Mouse (Mus musculus) ES-E14 (cell line): ENCODE results near the gene Parp4. TPM values are rescaled to one million over a fixed set of nuclear protein-coding genes. Genes with fewer than 3 reads are reported as not detected.

Experiments used
- DNase-seq: peaks from one replicate; pipeline ENCODE4 v3.0.0-alpha.2; 2013; ENCODE audit warnings: low read depth, low spot score
- H3K27ac ChIP-seq: 2 replicates; pipeline ENCODE4 v1.5.1; 2012; ENCODE audit warnings: low read depth, mild to moderate bottlenecking, low read length, moderate library complexity, mixed read lengths; ENCODE audit not compliant: poor library complexity, insufficient read depth, severe bottlenecking
- H3K36me3 ChIP-seq: 2 replicates; pipeline ENCODE4 v1.6.1; 2012; ENCODE audit warnings: mild to moderate bottlenecking, low read length, moderate library complexity, mixed read lengths; ENCODE audit not compliant: control insufficient read depth, poor library complexity, insufficient read depth, severe bottlenecking
- H3K4me1 ChIP-seq, 2 experiments: fragments of 150-350 bp in 1 of 2; sonication (generic) in 1 of 2; 2 replicates each; pipeline ENCODE4 v1.6.1; 2012; ENCODE audit warnings: low read length in 2 of 2, mild to moderate bottlenecking in 1 of 2, mixed read lengths in 1 of 2; ENCODE audit not compliant: control insufficient read depth in 2 of 2, insufficient read depth in 2 of 2, poor library complexity in 1 of 2
- H3K4me3 ChIP-seq, 2 experiments: fragments of 150-350 bp in 1 of 2; sonication (generic) in 1 of 2; 2 replicates each; pipeline ENCODE4 v1.5.1; 2012; ENCODE audit warnings: low read length in 2 of 2, low read depth in 1 of 2, mild to moderate bottlenecking in 1 of 2, mixed read lengths in 1 of 2; ENCODE audit not compliant: insufficient read depth in 1 of 2, poor library complexity in 1 of 2, severe bottlenecking in 1 of 2
- H3K9ac ChIP-seq: 2 replicates; pipeline ENCODE4 v1.6.1; 2012; ENCODE audit warnings: low read depth, mild to moderate bottlenecking, low read length, mixed read lengths; ENCODE audit not compliant: poor library complexity, insufficient read depth, severe bottlenecking
- H3K9me3 ChIP-seq: fragments of 150-350 bp; sonication (generic); 2 replicates; pipeline ENCODE4 v1.6.1; 2012; ENCODE audit warnings: low read depth, mild to moderate bottlenecking, low read length; ENCODE audit not compliant: control insufficient read depth, insufficient read depth
- CHD2 ChIP-seq: IDR thresholded peaks from 2 replicates; pipeline ENCODE4 v1.6.1; 2014; ENCODE audit warnings: mild to moderate bottlenecking, low read depth, low read length, inconsistent platforms
- HCFC1 ChIP-seq: IDR thresholded peaks from 2 replicates; pipeline ENCODE4 v1.6.1; 2012; ENCODE audit warnings: low read length, inconsistent platforms, borderline replicate concordance; ENCODE audit not compliant: insufficient read depth
- MAFK ChIP-seq: IDR thresholded peaks from 2 replicates; pipeline ENCODE4 v1.6.1; 2014; ENCODE audit warnings: mild to moderate bottlenecking, low read depth, low read length, inconsistent platforms; ENCODE audit not compliant: insufficient read depth
- ZC3H11A ChIP-seq: IDR thresholded peaks from 2 replicates; pipeline ENCODE4 v1.6.1; 2012; ENCODE audit warnings: low read depth, mild to moderate bottlenecking, inconsistent platforms, low read length, borderline replicate concordance
- ZNF384 ChIP-seq: IDR thresholded peaks from 2 replicates; pipeline ENCODE4 v1.6.1; 2012; ENCODE audit warnings: low read depth, low read length, inconsistent platforms
- in situ Hi-C, 2 experiments: fragments of 600-800 bp; cut with MboI; formaldehyde crosslinking; loops; one replicate each; pipeline ENCODE4 v1.15.1; 2025; ENCODE audit warnings: low sequenced_read_pairs in 2 of 2, inconsistent platforms in 1 of 2; ENCODE audit not compliant: unreplicated experiment in 2 of 2
- total RNA-seq: library from RNA; depleted of rRNA; stranded (reverse); fragments of 300-350 nt; gene quantifications from 2 replicates; pipeline ENCODE4 v1.2.3, GENCODE M21; 2012; rRNA removed

Parp4 gene
- 1.7 and 1.8 TPM in 2 replicates for total RNA-seq

DNA sequence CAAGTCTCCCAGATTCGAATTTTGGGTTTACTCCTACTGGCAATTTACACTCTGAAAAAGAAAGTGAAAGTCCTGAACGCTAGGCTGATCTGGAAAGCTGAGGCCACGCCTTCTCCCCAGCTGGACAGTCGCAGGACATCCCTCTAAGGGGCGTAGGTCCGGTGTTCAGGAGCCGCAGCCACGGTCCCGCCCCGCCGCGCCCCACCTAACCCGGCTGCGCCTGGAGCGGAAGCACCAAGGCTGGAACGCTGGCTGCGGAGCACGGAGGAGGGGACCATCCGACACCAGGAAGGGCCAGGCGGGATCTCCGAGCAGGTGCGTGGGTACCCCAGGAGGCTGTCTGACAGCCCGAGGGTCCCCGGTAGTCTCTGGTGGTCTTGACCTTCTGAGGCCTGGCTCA lies at the start of gene Parp4, which contains the start of gene Cenpj:
TSS of gene Parp4 (plus strand) at position 204 of the 400 bp plus-strand sequence.
TSS of gene Cenpj (minus strand) at position 10 of the 400 bp plus-strand sequence.
- Histone ChIP-seq H3K9me3 (no peaks in the 10 kb centered on the region), H3K9ac (peak within 1 kb of the TSS; percentile 64), H3K4me1 (peaks cover 5% of the 10 kb centered on the region in 2 experiments; a peak in 3 of 4 replicates), H3K36me3 (no peaks in the 10 kb centered on the region), H3K4me3 (peak within 1 kb of the TSS; percentile 64 to 79), H3K27ac (no peak within 1 kb of the TSS)
- peak; percentile 38 for DNase-seq
- no peak for TF ChIP-seq HCFC1
- in situ Hi-C loops = no loop called here

DNA sequence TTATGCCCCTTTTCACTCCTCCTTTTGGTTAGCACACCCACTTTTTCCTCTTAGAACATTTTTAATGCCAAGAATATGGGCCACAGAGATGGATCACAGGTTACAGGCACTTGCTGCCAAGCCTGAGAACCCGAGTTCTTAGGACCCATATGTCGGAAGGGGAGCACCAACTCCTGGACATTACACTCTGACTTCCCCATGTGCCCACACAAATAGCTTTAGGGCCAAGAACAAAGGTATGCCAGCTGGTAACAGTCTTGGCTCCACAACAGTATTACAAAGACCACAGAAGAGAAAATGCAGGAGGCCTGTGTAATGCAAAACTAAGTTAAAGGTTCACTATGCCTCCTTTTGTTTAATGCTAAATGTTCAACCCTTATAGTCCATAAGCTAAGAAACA lies 44.6 kb upstream of the Parp4 start:
- no peak for DNase-seq
- Histone ChIP-seq H3K9ac (no peak overlapping the region), H3K27ac (no peak overlapping the region), H3K36me3 (peaks cover 1% of the 10 kb centered on the region; the same call in 1 of the 2 replicates), H3K9me3 (no peaks in the 10 kb centered on the region), H3K4me1 (0 out of 4 replicates have a peak, but pooled peaks cover 0 to 2% of the 10 kb centered on the region in 2 experiments), H3K4me3 (no peak overlapping the region)
- TF ChIP-seq ZC3H11A (no peak), MAFK (no peak), ZNF384 (no peak), HCFC1 (no peak), CHD2 (no peak)
- in situ Hi-C loops = no loop called here

DNA sequence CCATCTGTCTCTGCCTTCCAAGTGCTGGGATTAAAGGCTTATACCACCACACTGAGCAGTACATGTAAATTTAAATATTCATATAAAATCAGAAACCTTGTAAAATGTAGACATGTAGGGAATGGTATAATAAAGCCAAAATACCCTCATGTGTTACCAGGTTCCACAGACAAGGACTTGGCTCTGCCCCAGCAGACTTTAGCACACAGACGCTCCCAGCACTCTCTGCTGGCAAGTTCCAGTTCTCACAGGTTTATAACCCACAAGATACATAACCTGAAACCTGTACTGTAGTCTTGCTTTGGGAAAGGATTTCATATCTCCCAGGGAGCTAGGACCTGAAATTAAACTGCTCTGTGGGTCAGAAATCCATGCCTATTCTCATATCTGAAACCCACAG lies 30.5 kb upstream of the Parp4 start:
- H3K27ac ChIP-seq = no peak overlapping the region
- in situ Hi-C loops = no loop called here
- H3K36me3 ChIP-seq = no peaks in the 10 kb centered on the region
- TF ChIP-seq MAFK = no peak
- TF ChIP-seq HCFC1 = no peak
- TF ChIP-seq ZNF384 = no peak
- no peak for TF ChIP-seq CHD2
- no peak for TF ChIP-seq ZC3H11A
- H3K9me3 ChIP-seq = no peaks in the 10 kb centered on the region
- peaks cover 4 to 8% of the 10 kb centered on the region in 2 experiments; a peak in 3 of 4 replicates for H3K4me1 ChIP-seq
- no peak overlapping the region for H3K9ac ChIP-seq
- DNase-seq = no peak
- H3K4me3 ChIP-seq = no peak overlapping the region

DNA sequence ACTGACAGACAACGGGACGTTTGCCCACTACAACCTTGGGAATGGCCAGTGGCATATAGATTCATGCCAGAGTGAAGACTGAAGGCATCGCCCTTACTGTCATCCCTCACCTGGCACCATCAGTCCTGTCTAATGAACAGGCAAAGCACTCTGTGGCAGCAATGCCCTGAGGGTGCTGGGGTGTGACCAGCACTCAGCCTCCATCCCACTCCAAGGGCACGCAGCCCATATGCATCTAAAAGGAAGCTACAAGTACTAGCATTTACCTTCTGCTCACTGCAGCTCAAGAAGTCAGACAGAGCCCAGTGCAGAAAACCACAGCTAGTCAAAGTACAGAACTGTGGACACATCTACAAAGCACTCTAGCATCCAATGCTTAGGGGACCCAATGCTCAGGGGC lies 29.9 kb upstream of the Parp4 start:
- TF ChIP-seq CHD2 = no peak
- TF ChIP-seq MAFK = no peak
- TF ChIP-seq ZC3H11A = no peak
- TF ChIP-seq HCFC1 = no peak
- no peak for TF ChIP-seq ZNF384
- peak; percentile 35 for DNase-seq
- H3K4me1 ChIP-seq = peaks cover 4 to 8% of the 10 kb centered on the region in 2 experiments; a peak in 3 of 4 replicates
- no peaks in the 10 kb centered on the region for H3K36me3 ChIP-seq
- in situ Hi-C loops = no loop called here
- no peak overlapping the region for H3K9ac ChIP-seq
- no peak overlapping the region for H3K27ac ChIP-seq
- no peaks in the 10 kb centered on the region for H3K9me3 ChIP-seq
- no peak overlapping the region for H3K4me3 ChIP-seq

DNA sequence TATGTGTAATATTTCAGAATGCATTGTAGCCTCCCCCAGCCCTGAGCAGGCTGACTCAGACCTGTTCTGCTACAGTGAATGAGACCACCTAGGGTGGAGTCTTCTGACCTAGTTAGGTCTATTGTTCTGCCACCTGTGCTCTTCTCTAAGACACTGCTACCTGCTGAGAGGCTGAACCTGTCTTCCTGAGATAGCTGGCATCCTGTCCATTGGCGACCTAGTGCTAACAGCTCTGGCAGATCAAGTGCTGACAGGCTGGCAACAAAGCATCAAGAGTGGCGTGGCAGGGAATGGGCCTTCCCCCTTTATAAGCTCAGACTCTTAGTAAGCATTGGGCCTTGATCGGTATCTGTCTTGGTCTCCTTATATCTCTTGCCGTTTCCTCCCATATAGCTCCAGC lies 24.5 kb upstream of the Parp4 start:
- peaks cover 0 to 1% of the 10 kb centered on the region in 2 experiments; a peak in 2 of 4 replicates for H3K4me1 ChIP-seq
- no peak for TF ChIP-seq ZC3H11A
- no peak for TF ChIP-seq MAFK
- no peak for TF ChIP-seq CHD2
- TF ChIP-seq HCFC1 = no peak
- no peak for TF ChIP-seq ZNF384
- H3K27ac ChIP-seq = no peak overlapping the region
- no peak for DNase-seq
- no peak overlapping the region for H3K4me3 ChIP-seq
- no peaks in the 10 kb centered on the region for H3K9me3 ChIP-seq
- in situ Hi-C loops = no loop called here
- no peaks in the 10 kb centered on the region; the same call in 1 of the 2 replicates for H3K36me3 ChIP-seq
- no peak overlapping the region for H3K9ac ChIP-seq
